Mouse (Mus musculus) cerebellum, adult 2 months (tissue): Measurements from ENCODE around the gene Tex52. TPM values are rescaled to one million over a fixed set of nuclear protein-coding genes. Genes with fewer than 3 reads are reported as not detected.

Experiments used
- DNase-seq, 2 experiments: peaks; one replicate each; pipeline ENCODE4 v3.0.0; 2021
- H3K27ac ChIP-seq: fragments of 200-500 bp; 2 replicates; pipeline ENCODE4 v1.5.1; 2012; ENCODE audit warnings: low read length, control low read depth, inconsistent platforms; ENCODE audit not compliant: insufficient read depth
- H3K27me3 ChIP-seq: fragments of 200-500 bp; 2 replicates; pipeline ENCODE4 v1.6.1; 2012; ENCODE audit warnings: inconsistent platforms, mild to moderate bottlenecking, low read length, moderate library complexity; ENCODE audit not compliant: control insufficient read depth, insufficient read depth
- H3K4me1 ChIP-seq: fragments of 200-500 bp; 2 replicates; pipeline ENCODE4 v1.6.1; 2011; ENCODE audit warnings: low read length; ENCODE audit not compliant: control insufficient read depth, insufficient read depth
- H3K4me3 ChIP-seq: fragments of 200-500 bp; replicated peaks from 2 replicates; pipeline ENCODE3; 2011; ENCODE audit warnings: mild to moderate bottlenecking, low read depth, low read length, control low read depth; ENCODE audit not compliant: insufficient read depth
- CTCF ChIP-seq: fragments of 200-500 bp; IDR thresholded peaks from 2 replicates; pipeline ENCODE4 v1.5.1; 2011; ENCODE audit warnings: low read depth, mild to moderate bottlenecking, control low read depth, low read length, moderate library complexity, borderline replicate concordance; ENCODE audit not compliant: insufficient read depth
- POLR2A ChIP-seq: fragments of 200-500 bp; IDR thresholded peaks from 2 replicates; pipeline ENCODE4 v1.6.1; 2011; ENCODE audit warnings: low read length, control low read depth, borderline replicate concordance; ENCODE audit not compliant: insufficient read depth
- WGBS: fragments of 180-500 bp; shearing (Covaris S2); methylation state at CpG from one replicate; pipeline ENCODE4 v1.1.7; 2018; 5-methylcytosine and 5-hydroxymethylcytosine counted together
- polyA plus RNA-seq: library from polyadenylated mRNA; depleted of rRNA; stranded (reverse); fragments of >200 nt; gene quantifications from 2 replicates; pipeline ENCODE4 v1.2.3, GENCODE M21; 2012

Gene Tex52
- polyA plus RNA-seq, 1 experiment = 8.0 TPM

DNA sequence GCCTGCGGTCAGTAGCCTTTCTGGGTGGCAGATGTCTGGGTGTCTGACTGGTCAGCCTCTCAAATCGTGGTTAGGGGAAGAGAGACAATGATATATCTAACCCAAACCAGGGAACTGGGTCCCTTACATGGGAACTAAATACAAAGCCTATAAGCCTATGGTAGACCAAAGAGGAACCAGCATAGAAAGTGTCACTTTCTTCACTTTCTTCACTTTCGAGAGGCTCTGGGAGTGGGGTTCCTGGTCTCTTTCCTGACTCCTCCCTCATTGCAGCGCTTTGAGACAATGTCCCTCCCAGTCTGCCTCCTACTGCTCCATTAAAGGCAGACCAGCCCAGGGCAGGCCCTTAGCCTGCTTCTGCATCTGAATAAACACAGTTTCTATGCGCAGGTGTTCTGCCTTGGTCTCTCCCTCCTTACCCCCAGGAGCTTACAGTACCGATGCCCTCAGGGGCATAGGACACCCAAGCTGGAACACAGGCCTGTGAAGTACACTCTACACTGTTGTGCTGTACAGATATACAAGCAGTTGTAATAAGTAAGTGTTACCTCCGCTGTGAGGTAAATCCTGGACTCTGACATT, 33.4 kb downstream of the Tex52 start:
- Histone ChIP-seq H3K27me3 (no peaks in the 10 kb centered on the region), H3K4me1 (peaks cover 3% of the 10 kb centered on the region), H3K27ac (no peak overlapping the region), H3K4me3 (no peak overlapping the region)
- TF ChIP-seq POLR2A (no peak), CTCF (no peak)
- WGBS = 87% methylated on average over 7 of the region's 7 CpGs
- no peak for DNase-seq

DNA sequence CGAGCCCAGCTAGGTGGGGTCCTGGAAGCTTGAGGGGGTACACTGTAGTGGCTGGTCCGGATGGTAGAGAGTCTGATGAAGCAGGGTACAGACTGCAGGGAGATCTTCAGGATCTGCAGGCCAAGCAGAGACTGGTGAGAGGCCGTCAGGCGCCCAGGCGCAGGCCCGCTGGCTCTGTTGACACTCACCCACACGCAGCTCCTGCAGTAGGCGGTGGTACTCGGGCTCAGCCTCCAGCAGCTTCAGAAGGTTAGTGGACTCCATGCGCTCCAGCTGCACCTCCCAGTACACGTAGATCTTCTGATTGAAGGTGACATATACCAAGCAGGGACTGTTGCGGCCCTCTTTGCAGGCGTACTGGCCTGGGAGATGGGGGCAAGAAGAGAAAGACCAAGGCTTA, 35.0 kb downstream of the Tex52 start:
- Histone ChIP-seq H3K27ac (no peak overlapping the region), H3K27me3 (no peaks in the 10 kb centered on the region), H3K4me3 (no peak overlapping the region), H3K4me1 (no peaks in the 10 kb centered on the region)
- TF ChIP-seq CTCF (no peak), POLR2A (no peak)
- WGBS = 95% methylated on average over 13 of the region's 13 CpGs
- peak in 1 of 2 experiments; percentile 16 for DNase-seq

GRCm38 (mm10) chr6:128411115-128411514, 35.9 kb downstream of the Tex52 start:
- TF ChIP-seq CTCF (peak; percentile 89), POLR2A (no peak)
- no peak overlapping the region for H3K27ac ChIP-seq
- no peak overlapping the region for H3K4me3 ChIP-seq
- WGBS = 11% methylated on average over 3 of the region's 3 CpGs
- no peaks in the 10 kb centered on the region for H3K4me1 ChIP-seq
- no peaks in the 10 kb centered on the region for H3K27me3 ChIP-seq
- DNase-seq = peak; percentile 70 to 83

DNA sequence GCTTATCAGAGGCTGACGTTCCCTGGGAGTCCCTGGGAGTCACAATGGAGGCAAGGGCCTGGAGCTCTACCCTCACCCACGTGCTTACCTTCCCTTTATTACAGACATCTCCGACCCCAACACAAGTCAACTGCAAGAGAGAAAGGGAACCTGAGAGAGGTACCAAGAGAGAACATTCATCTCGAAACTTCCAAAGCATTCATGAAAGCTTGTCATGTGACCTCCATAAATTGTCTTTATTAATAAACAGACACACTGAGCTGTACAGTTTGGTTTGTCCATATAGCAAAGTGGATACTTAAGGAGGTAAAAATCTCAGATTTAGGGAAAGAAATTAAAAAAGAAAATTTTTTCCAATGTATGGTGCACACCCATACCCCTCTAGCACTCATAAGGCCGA, 40.9 kb downstream of the Tex52 start:
- WGBS = 85% methylated on average over 5 of the region's 5 CpGs
- TF ChIP-seq CTCF (no peak), POLR2A (no peak)
- Histone ChIP-seq H3K27me3 (no peaks in the 10 kb centered on the region), H3K4me1 (peaks cover 4% of the 10 kb centered on the region), H3K27ac (no peak overlapping the region), H3K4me3 (no peak overlapping the region)
- no peak for DNase-seq

DNA sequence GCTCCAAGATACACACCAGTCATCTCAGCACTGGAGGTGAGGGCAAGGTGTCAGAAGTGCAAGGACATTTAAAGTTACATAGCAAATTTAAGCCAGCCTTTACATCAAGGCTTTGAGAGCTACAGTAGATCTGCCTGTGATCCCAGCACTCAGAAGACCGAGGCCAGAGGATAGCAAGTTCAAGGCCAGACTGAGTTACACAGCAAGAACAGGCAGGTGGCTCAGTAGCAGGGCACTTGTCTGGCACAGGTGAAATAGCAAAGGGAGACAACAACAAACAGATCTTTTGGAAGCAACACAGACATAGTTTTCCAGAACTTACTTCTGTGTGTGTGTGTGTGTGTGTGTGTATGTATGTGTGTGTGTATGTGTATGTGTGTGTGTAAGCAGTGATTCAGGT, 42.8 kb downstream of the Tex52 start:
- DNase-seq = no peak
- H3K4me1 ChIP-seq = peaks cover 4% of the 10 kb centered on the region
- H3K27ac ChIP-seq = no peak overlapping the region
- no peaks in the 10 kb centered on the region for H3K27me3 ChIP-seq
- WGBS = 61% methylated on average over 1 of the region's 1 CpGs
- TF ChIP-seq CTCF = no peak
- no peak for TF ChIP-seq POLR2A
- no peak overlapping the region for H3K4me3 ChIP-seq

GRCm38 (mm10) chr6:128421036-128421435, 45.8 kb downstream of the Tex52 start:
- H3K4me3 ChIP-seq = no peak overlapping the region
- peaks cover 4% of the 10 kb centered on the region for H3K4me1 ChIP-seq
- WGBS = 89% methylated on average over 2 of the region's 2 CpGs
- no peak for DNase-seq
- H3K27me3 ChIP-seq = no peaks in the 10 kb centered on the region
- TF ChIP-seq CTCF = no peak
- no peak overlapping the region for H3K27ac ChIP-seq

DNA sequence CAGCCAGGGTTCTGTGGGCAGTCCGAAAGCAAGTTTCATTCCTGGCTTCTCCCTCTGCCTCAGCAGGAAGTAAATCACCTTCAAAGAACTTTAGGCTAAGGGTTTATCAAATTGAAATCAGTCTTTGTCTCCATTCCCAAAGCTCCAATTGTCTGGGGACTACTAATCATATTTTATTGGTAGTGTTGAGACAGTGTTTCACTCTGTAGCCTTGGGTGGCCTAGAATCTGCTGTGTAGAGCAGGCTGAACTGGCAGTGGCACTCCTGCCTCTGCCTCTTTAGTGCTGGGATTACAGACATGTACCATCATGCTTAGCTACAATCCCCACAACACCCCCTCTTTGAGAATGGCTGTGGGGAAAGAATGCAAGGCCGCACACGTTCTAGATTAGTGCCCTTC, 46.2 kb downstream of the Tex52 start:
- H3K4me3 ChIP-seq = no peak overlapping the region
- 81% methylated on average over 3 of the region's 3 CpGs for WGBS
- no peak for DNase-seq
- H3K27me3 ChIP-seq = no peaks in the 10 kb centered on the region
- TF ChIP-seq POLR2A (no peak), CTCF (no peak)
- peaks cover 4% of the 10 kb centered on the region for H3K4me1 ChIP-seq
- no peak overlapping the region for H3K27ac ChIP-seq

DNA sequence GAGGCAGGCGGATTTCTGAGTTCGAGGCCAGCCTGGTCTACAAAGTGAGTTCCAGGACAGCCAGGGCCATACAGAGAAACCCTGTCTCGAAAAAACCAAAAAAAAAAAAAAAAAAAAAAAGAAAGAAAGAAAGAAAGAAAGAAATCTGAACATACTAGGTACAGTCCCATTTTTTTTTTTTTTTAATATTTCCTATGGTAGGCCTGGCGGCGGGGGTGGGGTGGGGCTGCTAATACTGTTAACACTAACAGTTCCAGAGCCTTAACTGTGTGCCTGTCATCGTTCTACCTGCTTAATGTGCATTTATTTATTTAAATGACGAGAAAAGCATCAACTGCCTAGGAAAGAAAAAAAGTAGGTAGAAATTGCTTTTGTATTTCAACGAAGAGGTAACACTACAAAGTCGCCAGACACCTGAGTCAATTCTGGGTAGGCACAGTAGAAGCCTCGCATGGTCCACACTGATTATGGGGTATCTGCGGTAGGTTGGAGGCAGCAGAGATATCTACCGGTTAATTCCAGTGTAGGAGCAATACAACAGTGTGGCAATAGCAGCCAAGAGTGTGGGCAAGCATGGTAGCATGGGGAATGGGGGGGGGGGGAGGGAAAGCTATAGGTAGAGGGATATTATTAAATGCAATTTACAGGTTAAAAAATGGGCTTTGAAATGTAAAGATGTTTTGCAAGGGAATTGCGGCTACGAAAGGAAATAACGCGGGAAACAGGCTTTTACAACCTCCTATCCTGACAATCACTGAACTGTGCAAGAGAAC, 48.4 kb downstream of the Tex52 start:
- no peaks in the 10 kb centered on the region for H3K27me3 ChIP-seq
- no peak for TF ChIP-seq POLR2A
- TF ChIP-seq CTCF = no peak
- no peaks in the 10 kb centered on the region; the same call in 1 of the 2 replicates for H3K4me1 ChIP-seq
- WGBS = 34% methylated on average over 16 of the region's 16 CpGs
- H3K27ac ChIP-seq = peak overlapping the region; percentile 64; the same call in 1 of the 2 replicates
- H3K4me3 ChIP-seq = peak overlapping the region; percentile 82
- peak; percentile 47 to 48 for DNase-seq
